Comparison of ENCODE assay signal across 16 mouse cellular contexts in the genomic region with DNA sequence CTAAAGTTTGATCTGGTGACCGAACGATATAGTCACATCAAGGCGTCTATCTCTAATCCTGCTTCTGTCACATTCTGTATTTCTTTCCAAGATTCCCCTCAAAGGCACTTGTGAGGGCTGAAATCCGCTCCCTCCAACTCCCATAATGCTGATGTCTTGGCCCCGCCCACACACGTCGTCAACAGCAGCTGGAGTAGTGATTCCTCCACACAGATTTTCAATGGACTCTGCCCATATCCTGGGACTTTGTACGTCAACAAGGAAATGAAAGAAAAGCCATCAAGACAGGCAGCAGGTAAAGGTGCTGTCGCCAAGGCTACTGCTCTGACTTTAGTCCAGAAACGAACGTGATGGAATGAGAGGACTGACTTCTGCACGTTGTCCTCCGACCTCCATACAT. TPM values are rescaled to one million over a fixed set of nuclear protein-coding genes. Genes with fewer than 3 reads are reported as not detected.
"Had no signal": no experiment of that assay in that cellular context is flagged by ENCODE, and none has a peak within 500 bp of the region (broad histone marks: within the 10 kb centered on the region; RNA-seq: fewer than 3 reads in every experiment).

No protein-coding gene starts in this region.

- H3K27me3 ChIP-seq: limb, embryonic 13.5 days; liver, embryonic 12.5 days; liver, embryonic 15.5 days; midbrain, embryonic 13.5 days had no signal

- H3K4me3 ChIP-seq: limb, embryonic 10.5 days; limb, embryonic 13.5 days; liver, embryonic 12.5 days; liver, embryonic 15.5 days; midbrain, embryonic 13.5 days had no signal

- H3K9me3 ChIP-seq: limb, embryonic 10.5 days; limb, embryonic 13.5 days; liver, embryonic 12.5 days; liver, embryonic 15.5 days; midbrain, embryonic 13.5 days had no signal

- H3K27ac ChIP-seq: hindbrain, postnatal 0 days; kidney, postnatal 0 days; limb, embryonic 10.5 days; limb, embryonic 13.5 days; liver, embryonic 12.5 days; liver, embryonic 15.5 days; macrophage; midbrain, embryonic 13.5 days had no signal

- H3K4me2 ChIP-seq: limb, embryonic 13.5 days; liver, embryonic 12.5 days; liver, embryonic 15.5 days; midbrain, embryonic 13.5 days had no signal

- DNase-seq: kidney, adult 2 months; kidney, postnatal 25 days; layer of hippocampus, postnatal 36 days; liver; lung, adult 18-20 months; lung, postnatal 14 days; thymus, postnatal 36 days had no signal

- ATAC-seq: hindbrain, postnatal 0 days; liver, embryonic 12.5 days; midbrain, embryonic 13.5 days; midbrain, embryonic 16.5 days had no signal

- H3K9ac ChIP-seq: limb, embryonic 13.5 days; liver, embryonic 12.5 days; liver, embryonic 15.5 days; midbrain, embryonic 13.5 days had no signal

RNA-seq across cellular contexts. Expression of a gene that starts 2.6 kb away (rescaled TPM):
- polyA plus RNA-seq: macrophage had no signal
